Mouse (Mus musculus) gastrocnemius, postnatal 10 days (tissue): Measurements from ENCODE around the gene Nol10. TPM values are rescaled to one million over a fixed set of nuclear protein-coding genes. Genes with fewer than 3 reads are reported as not detected.

ENCODE experiments used
- DNase-seq: peaks from one replicate; pipeline ENCODE4 v3.0.0; 2021; ENCODE audit warnings: mixed read lengths
- long read RNA-seq, 2 experiments: library from polyadenylated mRNA; stranded (forward); transcript quantifications; one replicate each; pipeline ENCODE4 v2.0.0; 2021
- total RNA-seq, 2 experiments: library from RNA; stranded (reverse); gene quantifications; 2 replicates each; pipeline ENCODE4 v1.2.3; 2021

Nol10 gene
- 1 to 10 TPM; 7.6 to 9.6 TPM for total RNA-seq
- long read RNA-seq, experiment 1, transcript Nol10-201 (21 exons, 3,021 nt) = major isoform, 5 of 5 reads
- long read RNA-seq, experiment 1, partial matches to known transcripts = 0 of 5 reads
- long read RNA-seq, experiment 1, other reads (novel, unspliced or antisense) = 0 of 5 reads
- long read RNA-seq, experiment 2, partial matches to known transcripts = 0 of 5 reads
- long read RNA-seq, experiment 2, other reads (novel, unspliced or antisense) = 2 of 5 reads

- DNase-seq = peak; percentile 91
Observed at GRCm38 (mm10) chr12:17348048-17349036, at the start of gene Nol10. Gene Nol10, plus strand, starts transcription at chr12:17348458.

DNA sequence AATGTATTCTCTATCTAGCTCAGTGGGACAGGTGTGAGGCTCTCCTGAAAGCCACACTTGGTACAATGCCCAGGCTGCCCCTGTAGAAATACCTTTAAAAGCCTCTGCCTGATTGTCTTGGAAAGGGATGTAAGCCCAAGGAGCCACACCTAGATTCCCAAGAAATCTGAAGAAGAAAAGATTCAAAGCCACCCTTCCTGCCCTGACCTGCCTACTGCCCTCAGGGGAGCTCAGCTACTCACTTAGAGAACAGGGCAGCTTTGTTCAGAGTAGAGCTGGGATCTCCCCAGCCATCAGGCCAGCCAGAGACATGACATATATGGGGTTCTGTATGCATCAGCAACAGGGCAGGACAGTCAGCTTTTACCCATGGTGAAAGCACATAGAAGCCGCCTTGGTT, 48.4 kb upstream of the Nol10 start:
- no peak for DNase-seq

DNA sequence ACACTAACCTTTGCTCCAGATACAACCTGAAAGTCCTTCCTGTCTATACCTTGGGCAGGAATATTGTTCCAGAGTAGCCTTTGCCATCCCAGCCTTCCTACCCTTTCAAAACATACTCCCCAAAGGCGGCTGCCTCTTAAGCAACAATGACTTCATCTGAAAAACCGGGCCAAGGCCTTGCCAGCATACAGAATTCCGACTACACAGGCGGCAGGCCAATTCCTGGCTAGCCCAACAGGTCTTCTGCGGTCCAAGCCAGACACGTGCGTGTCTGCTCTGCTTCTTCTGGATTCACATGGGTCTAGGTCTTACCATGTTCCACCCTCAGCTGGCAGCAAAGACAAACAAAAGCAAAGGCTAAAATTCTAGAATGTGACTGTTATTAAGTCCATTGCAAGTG, 42.8 kb upstream of the Nol10 start:
- DNase-seq = no peak

- no peak for DNase-seq
Observed at GRCm38 (mm10) chr12:17308246-17308645, 40.0 kb upstream of the Nol10 start.

DNA sequence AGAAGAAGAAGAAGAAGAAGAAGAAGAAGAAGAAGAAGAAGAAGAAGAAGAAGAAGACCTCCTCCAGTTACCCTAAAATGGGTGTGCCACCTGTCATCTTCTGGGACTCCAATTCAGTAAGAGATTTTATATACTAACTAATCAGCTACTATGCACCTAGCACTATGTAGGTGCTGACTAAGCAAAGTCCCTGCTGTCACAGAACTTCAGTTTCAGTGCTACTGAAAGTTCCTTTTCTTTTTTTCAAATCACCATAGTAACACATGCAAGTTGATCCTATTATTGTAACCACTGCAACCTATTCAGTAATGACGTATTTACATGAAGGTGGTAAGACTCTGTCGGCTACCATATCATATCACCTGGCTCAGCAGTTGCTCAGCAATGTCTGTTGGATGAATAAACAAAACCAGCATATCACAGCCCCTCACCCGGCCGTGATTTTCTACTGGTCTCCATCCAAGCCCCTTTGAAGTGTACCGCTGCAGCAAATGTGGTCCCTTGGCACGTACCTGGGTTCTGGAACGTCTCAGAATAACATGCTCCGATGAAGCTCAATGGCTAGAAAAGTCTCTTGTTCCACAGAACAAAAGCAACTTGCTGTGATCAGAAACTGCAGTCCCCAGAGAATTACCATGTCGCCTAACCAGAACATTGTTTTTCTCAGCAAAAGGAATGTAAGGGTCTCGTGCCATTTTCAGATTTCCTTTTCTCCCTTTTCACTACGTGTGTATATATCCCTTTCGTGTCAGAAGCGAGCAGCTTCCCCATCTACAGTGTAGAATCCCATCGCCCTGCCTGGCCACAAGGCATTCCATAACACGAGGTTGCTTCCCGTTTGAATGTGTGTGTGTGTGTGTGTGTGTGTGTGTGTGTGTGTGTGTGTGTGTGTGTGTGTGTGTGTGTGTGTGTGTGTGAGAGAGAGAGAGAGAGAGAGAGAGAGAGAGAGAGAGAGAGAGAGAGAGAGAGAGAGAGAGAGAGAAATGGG, 37.1 kb upstream of the Nol10 start:
- DNase-seq = no peak

DNA sequence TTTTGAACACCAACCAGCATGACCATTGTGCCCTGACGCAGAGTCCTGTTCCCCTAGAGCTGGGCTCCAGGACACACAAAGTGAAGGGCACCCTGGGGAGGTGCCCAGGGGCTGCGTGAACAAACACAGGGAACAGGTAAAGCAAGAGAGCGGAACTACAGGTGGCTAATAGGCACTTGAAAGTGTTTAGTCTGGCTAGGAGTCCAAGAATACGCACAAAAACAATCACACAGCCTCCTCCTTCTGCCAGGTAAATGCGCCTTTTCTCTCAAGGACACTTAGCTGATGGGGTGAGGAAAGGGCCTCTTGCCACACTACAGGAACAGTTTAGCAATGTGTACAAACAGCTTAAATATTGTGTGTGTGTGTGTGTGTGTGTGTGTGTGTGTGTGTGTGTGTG, 32.2 kb upstream of the Nol10 start:
- DNase-seq = no peak

DNA sequence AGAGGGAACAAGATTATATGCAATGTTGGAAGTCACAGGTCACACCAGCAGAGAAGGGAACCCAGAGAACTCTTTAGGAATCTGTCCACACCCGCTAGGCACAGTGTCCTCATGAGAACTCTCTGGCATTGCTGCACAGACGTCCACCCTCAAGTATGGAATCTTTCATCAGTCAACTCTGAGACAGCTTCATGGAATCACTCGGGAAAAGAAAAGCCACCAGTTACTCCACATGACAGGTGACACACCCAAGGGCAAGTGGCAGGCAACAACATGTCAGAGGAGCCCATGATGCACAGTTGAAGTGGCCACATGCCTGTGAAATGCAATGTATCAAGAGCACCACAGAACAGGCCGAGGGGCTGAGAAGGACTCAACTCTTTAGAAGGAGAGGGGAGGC, 30.3 kb upstream of the Nol10 start:
- no peak for DNase-seq

GRCm38 (mm10) chr12:17318453-17318852, 29.8 kb upstream of the Nol10 start:
- no peak for DNase-seq

DNA sequence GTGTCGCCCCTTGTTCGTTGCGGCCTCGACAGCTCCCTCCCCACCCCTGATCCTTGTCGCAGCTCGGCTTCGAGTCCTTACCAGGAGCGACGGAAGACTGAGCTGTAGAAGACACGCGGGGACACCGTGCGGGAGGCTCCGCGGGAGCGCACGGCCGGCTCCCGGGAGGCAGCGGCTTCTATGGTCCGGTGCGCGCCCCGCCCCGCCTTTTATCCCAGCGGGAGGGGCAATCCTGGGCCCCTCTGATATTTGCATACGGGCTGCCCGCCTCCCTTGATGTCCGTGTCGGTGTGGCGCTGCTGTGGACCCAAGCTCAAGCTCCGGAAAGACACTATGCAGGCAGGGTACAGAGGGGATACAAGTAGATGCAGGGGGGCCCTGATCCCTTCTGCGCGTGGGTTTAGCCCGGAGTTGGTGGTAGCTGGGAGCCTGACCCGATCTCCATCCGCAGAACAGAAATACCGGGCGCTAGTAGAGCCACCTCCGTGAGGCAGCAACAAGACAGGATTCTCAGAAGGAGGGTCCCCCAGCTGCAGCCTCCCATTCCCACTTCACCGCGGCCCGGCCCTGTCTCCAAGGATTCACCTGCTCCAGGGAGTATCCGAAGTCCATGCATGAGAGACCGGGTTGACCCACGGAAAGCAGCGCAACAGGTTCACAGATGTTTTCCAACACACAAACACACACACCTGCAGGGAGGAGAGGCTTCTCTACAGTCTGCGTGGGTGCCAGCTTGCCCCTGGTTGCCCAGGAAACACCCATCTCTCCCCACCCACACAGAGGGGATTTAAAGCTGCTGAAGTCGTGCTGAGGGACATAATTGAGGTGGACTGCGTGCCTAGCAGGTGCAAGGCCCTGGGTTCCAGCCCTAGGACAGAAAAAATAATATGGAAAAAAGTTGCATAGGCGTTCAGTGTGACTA, 23.4 kb upstream of the Nol10 start:
- peak; percentile 6 for DNase-seq

GRCm38 (mm10) chr12:17329259-17329658, 19.0 kb upstream of the Nol10 start, which contains the start of gene Atp6v1c2:
Gene Atp6v1c2, minus strand, starts transcription at chr12:17329359.
- DNase-seq = no peak

DNA sequence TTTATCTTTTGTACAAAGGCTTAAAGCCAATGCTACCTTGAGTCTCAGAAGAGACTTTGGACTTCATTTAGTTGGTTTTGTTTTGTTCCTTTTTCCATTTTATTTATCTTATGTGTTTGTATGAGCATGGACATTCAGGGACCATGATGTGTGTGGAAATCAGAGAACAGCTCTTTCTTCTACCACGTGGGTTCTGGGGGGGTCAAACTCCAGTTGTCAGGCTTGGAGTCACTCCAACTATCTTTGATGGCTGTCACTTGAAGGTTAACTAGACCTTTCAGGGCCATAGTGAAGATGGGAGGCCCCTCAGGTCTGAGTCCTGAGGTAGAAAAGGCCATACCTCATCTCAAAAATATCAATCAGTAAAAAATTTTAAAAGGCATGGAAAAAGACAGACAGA, 14.8 kb upstream of the Nol10 start:
- no peak for DNase-seq

GRCm38 (mm10) chr12:17338338-17338737, 9.9 kb upstream of the Nol10 start:
- no peak for DNase-seq

DNA sequence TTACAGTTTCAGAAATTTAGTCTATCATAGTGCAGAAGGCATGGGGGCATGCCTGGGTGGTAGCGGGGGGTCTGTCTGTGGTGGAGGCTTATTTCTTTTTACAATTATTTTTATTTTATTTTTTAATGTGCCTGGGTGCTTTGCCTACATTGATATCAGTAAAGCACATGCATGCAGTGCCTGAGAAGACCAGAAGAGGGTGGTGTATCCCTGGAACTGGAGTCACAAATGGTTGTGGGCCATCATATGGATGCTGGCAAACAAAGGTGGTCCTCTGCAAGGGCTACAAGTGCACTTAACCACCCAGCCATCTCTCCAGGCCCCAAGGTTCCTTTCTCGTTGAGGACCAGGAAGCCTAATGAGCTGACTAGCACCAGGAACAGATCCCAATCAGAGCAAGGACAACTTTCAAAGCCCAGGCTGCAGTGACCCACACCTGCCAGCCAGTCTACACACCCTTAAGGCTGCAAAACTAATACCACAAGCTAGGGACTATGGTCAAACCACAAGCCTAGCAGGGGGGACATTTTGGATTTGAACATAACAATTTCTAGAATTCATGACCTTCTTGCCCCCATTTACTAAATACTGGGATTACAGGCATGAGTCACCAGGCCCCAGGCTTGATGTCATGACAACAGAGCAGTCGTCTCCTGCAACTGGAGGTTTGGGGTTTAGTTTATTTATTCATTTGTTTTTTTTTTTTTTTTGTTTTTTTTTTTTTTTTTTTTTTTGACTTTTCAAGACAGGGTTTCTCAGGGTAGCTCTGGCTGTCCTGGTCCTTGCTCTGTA, 8.9 kb upstream of the Nol10 start:
- no peak for DNase-seq

- DNase-seq = peak; percentile 4
Observed at GRCm38 (mm10) chr12:17347327-17348047, 771 bp upstream of the Nol10 start.

GRCm38 (mm10) chr12:17350106-17350505, 1.8 kb downstream of the Nol10 start:
- no peak for DNase-seq

DNA sequence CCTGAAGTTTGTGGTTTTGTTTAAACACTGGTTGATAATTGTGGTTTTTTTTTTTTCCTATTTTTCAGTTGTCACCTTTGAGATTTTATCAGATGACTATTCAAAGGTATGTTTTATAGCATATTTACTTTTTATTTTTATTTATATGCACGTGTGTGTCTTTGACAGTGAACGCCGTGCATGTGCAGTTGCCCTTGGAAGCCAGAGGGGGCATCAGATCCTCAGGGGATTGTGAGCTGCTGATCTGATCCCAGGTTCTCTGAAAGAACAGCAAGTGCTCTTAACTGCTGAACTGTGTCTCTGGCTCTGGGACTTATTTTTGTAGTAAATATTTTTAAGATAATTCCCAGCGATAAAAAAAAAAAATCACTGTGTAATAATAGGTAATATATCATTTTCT, 8.6 kb downstream of the Nol10 start:
- no peak for DNase-seq

- DNase-seq = no peak
Observed at GRCm38 (mm10) chr12:17357795-17358194, 9.5 kb downstream of the Nol10 start.

DNA sequence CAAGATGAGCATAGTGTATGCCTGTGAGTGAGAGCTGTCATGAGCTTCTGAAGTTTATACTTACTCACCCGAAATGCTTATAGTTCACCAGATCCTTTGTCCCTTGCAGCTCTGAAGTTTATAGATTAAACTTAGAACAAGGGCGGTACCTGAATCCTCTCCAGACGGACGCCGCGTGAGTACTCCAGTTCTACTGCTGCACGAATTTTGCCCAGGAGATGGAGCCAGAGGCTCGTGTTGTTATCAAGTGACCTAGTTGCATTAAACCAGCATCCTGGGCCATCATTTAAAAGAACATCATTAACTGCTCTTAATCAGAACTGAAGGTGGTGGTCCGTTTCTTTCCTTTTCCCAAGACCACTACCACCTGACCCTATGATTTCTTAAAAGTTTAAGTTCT, 10.7 kb downstream of the Nol10 start:
- peak; percentile 7 for DNase-seq

- no peak for DNase-seq
Observed at GRCm38 (mm10) chr12:17360104-17360503, 11.8 kb downstream of the Nol10 start.

DNA sequence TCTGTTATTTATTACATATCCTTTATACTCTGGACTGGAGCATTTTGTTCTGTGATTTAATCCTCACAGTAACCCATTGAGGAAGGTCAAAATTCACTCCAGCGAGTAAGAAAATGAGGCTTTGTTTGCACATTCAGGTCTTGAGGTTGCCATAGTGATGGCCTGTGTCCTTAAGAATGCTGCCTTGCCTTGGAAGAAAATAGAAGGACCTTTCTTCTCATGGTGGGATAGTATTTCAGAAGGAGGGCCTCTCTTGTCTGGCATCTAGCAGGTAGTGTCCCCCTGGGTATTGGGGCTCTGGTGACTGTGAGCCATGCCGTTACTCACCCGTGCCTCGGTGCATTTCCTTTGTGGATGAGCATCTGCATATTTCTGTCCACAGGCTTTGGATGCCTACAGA, 12.4 kb downstream of the Nol10 start:
- no peak for DNase-seq
